Mouse (Mus musculus) myocyte (in vitro differentiated cells): ENCODE data around the gene Prok2. TPM values are rescaled to one million over a fixed set of nuclear protein-coding genes. Genes with fewer than 3 reads are reported as not detected.

ENCODE experiments used
- H3K27me3 ChIP-seq: one replicate; pipeline ENCODE4 v1.6.1; 2011; ENCODE audit not compliant: control insufficient read depth, insufficient read depth, insufficient read length
- H3K36me3 ChIP-seq: one replicate; pipeline ENCODE4 v1.6.1; 2011; ENCODE audit not compliant: control insufficient read depth, insufficient read depth
- H3K4me2 ChIP-seq: one replicate; pipeline ENCODE4 v1.6.1; 2011; ENCODE audit warnings: low read depth, control low read depth
- H3K4me3 ChIP-seq: one replicate; pipeline ENCODE4 v1.5.1; 2011; ENCODE audit warnings: mild to moderate bottlenecking, control low read depth, moderate library complexity
- H3K79me2 ChIP-seq: one replicate; pipeline ENCODE4 v1.6.1; 2011; ENCODE audit not compliant: control insufficient read depth, insufficient read depth
- H3ac ChIP-seq: one replicate; pipeline ENCODE4 v1.6.1; 2011; ENCODE audit not compliant: control insufficient read depth, insufficient read length
- CEBPB ChIP-seq: IDR thresholded peaks from 2 replicates; pipeline ENCODE4 v1.6.1; 2011; ENCODE audit warnings: mild to moderate bottlenecking, moderate library complexity; ENCODE audit not compliant: poor library complexity, insufficient read depth, severe bottlenecking
- E2F4 ChIP-seq: IDR thresholded peaks from one replicate; pipeline ENCODE4 v1.6.1; 2011; ENCODE audit warnings: mild to moderate bottlenecking, control low read depth, moderate library complexity; ENCODE audit not compliant: insufficient read depth
- MAX ChIP-seq: IDR thresholded peaks from one replicate; pipeline ENCODE4 v1.6.1; 2011; ENCODE audit warnings: low read depth, mild to moderate bottlenecking, control low read depth
- MYOD1 ChIP-seq, 3 experiments: IDR thresholded peaks; one replicate each; pipeline ENCODE4 v1.6.1; 2011; ENCODE audit warnings: control low read depth in 2 of 3, low read depth in 2 of 3, mild to moderate bottlenecking in 2 of 3, moderate library complexity in 1 of 3; ENCODE audit not compliant: insufficient read length in 2 of 3, control insufficient read depth in 1 of 3
- MYOG ChIP-seq, 3 experiments: IDR thresholded peaks; one replicate each; pipeline ENCODE4 v1.6.1; 2011; ENCODE audit warnings: control low read depth in 2 of 3, low read depth in 2 of 3, mild to moderate bottlenecking in 2 of 3; ENCODE audit not compliant: insufficient read length in 2 of 3, control insufficient read depth in 1 of 3, insufficient read depth in 1 of 3
- POLR2A ChIP-seq: IDR thresholded peaks from one replicate; pipeline ENCODE4 v1.6.1; 2011; ENCODE audit warnings: low read depth, mild to moderate bottlenecking, control low read depth, moderate library complexity; ENCODE audit not compliant: insufficient read length
- POLR2AphosphoS2 ChIP-seq: IDR thresholded peaks from one replicate; pipeline ENCODE4 v1.6.1; 2011; ENCODE audit warnings: low read depth, control low read depth; ENCODE audit not compliant: insufficient read length
- REST ChIP-seq: IDR thresholded peaks from one replicate; pipeline ENCODE4 v1.6.1; 2011; ENCODE audit warnings: mild to moderate bottlenecking, control low read depth, moderate library complexity; ENCODE audit not compliant: insufficient read depth, insufficient read length
- SRF ChIP-seq: IDR thresholded peaks from one replicate; pipeline ENCODE4 v1.6.1; 2011; ENCODE audit warnings: low read depth; ENCODE audit not compliant: control insufficient read depth, insufficient read length
- TCF12 ChIP-seq: IDR thresholded peaks from one replicate; pipeline ENCODE4 v1.6.1; 2011; ENCODE audit warnings: mild to moderate bottlenecking, control low read depth; ENCODE audit not compliant: poor library complexity, insufficient read depth, severe bottlenecking
- TCF3 ChIP-seq: IDR thresholded peaks from one replicate; pipeline ENCODE4 v1.6.1; 2011; ENCODE audit warnings: low read depth, control low read depth; ENCODE audit not compliant: insufficient read length
- USF1 ChIP-seq: IDR thresholded peaks from one replicate; pipeline ENCODE4 v1.6.1; 2011; ENCODE audit warnings: low read depth, mild to moderate bottlenecking, control low read depth, moderate library complexity
- polyA plus RNA-seq: library from polyadenylated mRNA; unstranded; fragments of >200 nt; fragmentation: generic; extraction: Trizol; gene quantifications from one replicate; pipeline ENCODE4 v1.2.1, GENCODE M21; 2012; ENCODE audit warnings: missing spikeins

Prok2 gene
- polyA plus RNA-seq, 1 experiment: not detected

- TF ChIP-seq POLR2AphosphoS2: no peak
- no peak for TF ChIP-seq MYOG (IDR thresholded peaks at IDR 0.05; ENCODE audit: control insufficient read depth in 1 of 3, insufficient read depth in 1 of 3, insufficient read length in 2 of 3, low read depth in 2 of 3)
- TF ChIP-seq MYOD1 (IDR thresholded peaks at IDR 0.05; ENCODE audit: control insufficient read depth in 1 of 3, insufficient read length in 2 of 3, low read depth in 2 of 3): no peak
- no peak for TF ChIP-seq TCF12
- no peak for TF ChIP-seq REST
- TF ChIP-seq CEBPB: no peak
- TF ChIP-seq E2F4: no peak
- TF ChIP-seq POLR2A: no peak
- H3ac ChIP-seq: no peak overlapping the region
- H3K79me2 ChIP-seq: no peaks in the 10 kb centered on the region
- H3K27me3 ChIP-seq: peaks cover 59% of the 10 kb centered on the region
- H3K4me2 ChIP-seq: no peak overlapping the region
- no peaks in the 10 kb centered on the region for H3K36me3 ChIP-seq
- H3K4me3 ChIP-seq: no peak overlapping the region
Observed at GRCm38 (mm10) chr6:99691666-99692205, 34.5 kb downstream of the Prok2 start.

DNA sequence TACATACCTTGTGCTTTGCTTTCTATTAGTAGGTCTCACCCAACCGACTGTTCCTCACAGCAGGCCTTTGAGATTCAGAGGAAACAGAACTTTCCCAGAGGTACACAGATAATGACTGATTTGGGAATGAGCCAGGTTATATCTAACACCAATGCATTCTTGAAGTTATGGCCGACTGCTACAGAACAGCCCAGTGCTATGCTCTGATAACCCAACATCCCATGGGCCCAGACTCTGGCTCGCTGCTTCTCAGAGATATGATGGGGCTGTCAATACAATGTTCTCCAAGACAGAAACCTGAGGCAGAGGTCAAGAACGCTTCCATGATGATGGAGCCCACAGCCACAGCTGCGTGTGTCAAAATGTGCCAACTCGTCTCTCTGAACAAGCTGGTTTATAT is 37.7 kb downstream of the Prok2 start:
- peaks cover 44% of the 10 kb centered on the region for H3K27me3 ChIP-seq
- no peaks in the 10 kb centered on the region for H3K79me2 ChIP-seq
- no peak overlapping the region for H3K4me3 ChIP-seq
- no peak overlapping the region for H3ac ChIP-seq
- H3K36me3 ChIP-seq: no peaks in the 10 kb centered on the region
- no peak overlapping the region for H3K4me2 ChIP-seq
- TF ChIP-seq TCF3 (no peak), REST (no peak), MYOG (IDR thresholded peaks at IDR 0.05; ENCODE audit: control insufficient read depth in 1 of 3, insufficient read depth in 1 of 3, insufficient read length in 2 of 3, low read depth in 2 of 3) (no peak), POLR2A (no peak), USF1 (no peak), MAX (no peak), E2F4 (no peak), TCF12 (no peak), MYOD1 (IDR thresholded peaks at IDR 0.05; ENCODE audit: control insufficient read depth in 1 of 3, insufficient read length in 2 of 3, low read depth in 2 of 3) (no peak), CEBPB (no peak), SRF (no peak), POLR2AphosphoS2 (no peak)

- Histone ChIP-seq H3K36me3 (no peaks in the 10 kb centered on the region), H3K79me2 (no peaks in the 10 kb centered on the region), H3ac (no peak overlapping the region), H3K27me3 (peaks cover 17% of the 10 kb centered on the region), H3K4me2 (no peak overlapping the region), H3K4me3 (no peak overlapping the region)
- TF ChIP-seq CEBPB (no peak), REST (no peak), POLR2AphosphoS2 (no peak), SRF (no peak), E2F4 (no peak), MAX (no peak), USF1 (no peak), TCF3 (no peak), MYOD1 (IDR thresholded peaks at IDR 0.05; ENCODE audit: control insufficient read depth in 1 of 3, insufficient read length in 2 of 3, low read depth in 2 of 3) (no peak), POLR2A (no peak), MYOG (IDR thresholded peaks at IDR 0.05; ENCODE audit: control insufficient read depth in 1 of 3, insufficient read depth in 1 of 3, insufficient read length in 2 of 3, low read depth in 2 of 3) (no peak), TCF12 (no peak)
Observed at GRCm38 (mm10) chr6:99684899-99685298, 41.3 kb downstream of the Prok2 start.

GRCm38 (mm10) chr6:99683974-99684373 is 42.2 kb downstream of the Prok2 start:
- peaks cover 14% of the 10 kb centered on the region for H3K27me3 ChIP-seq
- H3K36me3 ChIP-seq: no peaks in the 10 kb centered on the region
- no peak for TF ChIP-seq POLR2AphosphoS2
- TF ChIP-seq MYOD1 (IDR thresholded peaks at IDR 0.05; ENCODE audit: control insufficient read depth in 1 of 3, insufficient read length in 2 of 3, low read depth in 2 of 3): no peak
- TF ChIP-seq SRF: no peak
- no peak for TF ChIP-seq MYOG (IDR thresholded peaks at IDR 0.05; ENCODE audit: control insufficient read depth in 1 of 3, insufficient read depth in 1 of 3, insufficient read length in 2 of 3, low read depth in 2 of 3)
- TF ChIP-seq POLR2A: no peak
- no peak for TF ChIP-seq MAX
- TF ChIP-seq REST: no peak
- TF ChIP-seq CEBPB: no peak
- no peak for TF ChIP-seq E2F4
- H3K79me2 ChIP-seq: no peaks in the 10 kb centered on the region
- H3K4me2 ChIP-seq: no peak overlapping the region
- H3ac ChIP-seq: no peak overlapping the region
- H3K4me3 ChIP-seq: no peak overlapping the region

DNA sequence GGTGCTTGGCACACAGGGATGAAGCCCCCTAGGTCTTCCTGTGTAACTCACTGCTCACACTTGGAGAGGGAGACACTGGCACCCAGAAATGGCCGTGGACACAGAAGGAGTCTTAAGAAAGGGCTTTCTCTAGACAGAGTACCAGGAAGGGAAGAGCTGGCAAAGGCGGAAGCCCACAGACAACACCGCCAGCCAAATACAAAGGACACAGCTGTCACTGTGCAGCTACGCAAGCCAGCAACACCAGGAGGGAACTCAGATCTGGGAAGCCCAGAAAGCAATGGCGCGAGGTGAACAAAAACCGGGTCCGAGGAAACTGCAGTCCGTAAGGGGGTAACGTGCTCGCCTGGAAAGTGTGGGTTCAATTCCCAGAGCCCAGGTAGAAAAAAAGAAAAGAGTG is 48.1 kb downstream of the Prok2 start:
- TF ChIP-seq REST (no peak), CEBPB (no peak), USF1 (no peak), SRF (no peak), POLR2A (no peak)
- H3K4me2 ChIP-seq: no peak overlapping the region
- peaks cover 28% of the 10 kb centered on the region for H3K27me3 ChIP-seq
- no peak overlapping the region for H3ac ChIP-seq
- no peaks in the 10 kb centered on the region for H3K36me3 ChIP-seq
- H3K79me2 ChIP-seq: no peaks in the 10 kb centered on the region
- no peak overlapping the region for H3K4me3 ChIP-seq
